Mouse (Mus musculus): ENCODE results near the gene Adcy7.

GRCm38 (mm10) chr8:88262831-88263635, 9.2 kb upstream of the Adcy7 start:
- no peak for TF ChIP-seq EP300 (IDR thresholded peaks at IDR 0.05; ENCODE audit: low read depth)
- no peak for TF ChIP-seq CTCF (IDR thresholded peaks at IDR 0.05; ENCODE audit: low read depth)

Data from liver, embryonic 14.5 days (tissue).